Mouse (Mus musculus) layer of hippocampus, postnatal 25 days (tissue): ENCODE data around the gene Slc25a45. TPM values are rescaled to one million over a fixed set of nuclear protein-coding genes. Genes with fewer than 3 reads are reported as not detected.
"Not testable (repeated sequence)": the region's sequence is repeated elsewhere in the genome, so short reads cannot be mapped to it uniquely, and the experiment has no call there.

Source experiments
- DNase-seq, 2 experiments: peaks; one replicate each; pipeline ENCODE4 v3.0.0; 2022; ENCODE audit warnings: mixed read lengths in 2 of 2, low spot score in 1 of 2; ENCODE audit errors: extremely low spot score in 1 of 2
- total RNA-seq, 2 experiments: library from RNA; stranded (reverse); gene quantifications; 2 replicates each; pipeline ENCODE4 v1.2.3; 2021

Slc25a45 gene
- total RNA-seq, 2 experiments from 2014 or later = 3.1 to 3.4 TPM

DNA sequence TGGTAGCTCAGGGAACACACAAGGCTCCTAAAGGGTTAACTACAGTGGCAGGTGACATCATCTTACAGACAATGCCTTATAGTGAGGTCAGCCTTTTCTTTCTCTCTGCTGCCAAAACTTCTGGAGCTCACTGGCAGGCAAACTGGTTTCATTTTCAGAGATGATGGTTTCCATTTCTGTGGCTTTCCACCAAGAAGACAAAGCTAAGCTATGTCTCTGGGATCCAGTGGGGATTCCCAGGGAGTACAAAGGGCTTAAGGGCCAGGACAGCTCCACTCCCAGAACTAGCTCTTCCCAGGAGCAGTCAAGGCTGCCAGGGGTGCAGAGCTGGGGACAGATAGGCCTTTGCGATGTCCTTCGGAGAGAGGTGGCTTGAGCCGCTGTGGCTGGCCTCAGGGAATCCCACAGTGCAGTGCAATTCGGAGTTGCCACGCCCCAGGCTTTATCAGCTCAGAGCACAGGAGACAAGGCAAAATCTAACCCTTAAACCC is 26.1 kb upstream of the Slc25a45 start:
- DNase-seq = no peak

DNA sequence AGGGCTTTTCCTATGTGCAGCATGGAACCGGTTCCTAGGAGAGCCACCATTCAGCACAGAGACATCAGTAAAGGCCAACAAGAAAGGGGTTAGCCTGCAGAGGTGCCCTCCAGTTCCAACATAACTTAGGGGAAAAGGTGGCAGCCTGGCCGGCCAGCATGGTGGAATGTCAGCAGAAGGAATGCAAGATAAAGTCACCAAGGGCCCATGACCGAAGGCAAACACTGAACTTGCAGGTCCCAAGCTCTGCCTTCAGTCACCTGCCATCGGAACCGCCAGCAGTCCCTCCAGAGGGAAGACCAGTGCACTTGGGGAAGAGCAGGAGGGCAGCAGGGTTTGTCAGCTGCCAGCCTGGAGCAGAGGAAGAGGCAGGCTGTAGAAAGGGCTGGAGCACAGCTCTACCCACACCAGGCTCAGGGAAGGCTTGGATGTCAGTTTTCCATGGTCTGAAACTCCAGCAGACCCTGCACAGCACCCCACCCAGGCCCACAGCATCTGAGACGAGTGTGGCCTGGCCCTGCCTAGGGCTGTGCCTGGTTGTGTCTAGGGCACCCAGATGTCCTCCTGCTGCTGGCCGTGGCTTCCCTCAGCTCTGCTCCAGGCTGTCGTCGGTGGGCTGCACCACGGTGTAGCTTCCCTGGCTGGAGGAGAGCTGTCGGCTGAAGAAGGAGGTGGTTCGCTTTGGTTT is 25.4 kb upstream of the Slc25a45 start:
- DNase-seq = no peak

DNA sequence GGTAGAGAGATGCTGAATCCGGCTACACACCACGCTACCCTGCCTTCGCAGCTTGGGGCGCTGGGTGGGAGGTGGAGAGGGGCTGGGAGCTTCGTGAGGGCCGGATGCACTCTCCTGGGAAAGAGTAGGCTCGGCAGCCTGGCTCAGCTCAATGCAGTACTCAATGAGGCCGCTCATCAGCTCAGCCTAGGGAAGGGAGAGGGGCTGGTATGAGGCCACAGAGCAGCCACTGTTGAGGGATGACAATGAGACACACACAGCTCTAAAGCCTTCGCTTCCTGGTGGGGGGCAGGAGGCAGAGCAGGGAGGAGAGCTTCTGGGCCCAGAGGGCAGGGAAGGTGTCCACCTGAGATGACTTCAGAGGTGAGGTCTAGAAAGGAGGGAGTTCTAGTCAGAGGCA is 21.0 kb upstream of the Slc25a45 start:
- DNase-seq = no peak

DNA sequence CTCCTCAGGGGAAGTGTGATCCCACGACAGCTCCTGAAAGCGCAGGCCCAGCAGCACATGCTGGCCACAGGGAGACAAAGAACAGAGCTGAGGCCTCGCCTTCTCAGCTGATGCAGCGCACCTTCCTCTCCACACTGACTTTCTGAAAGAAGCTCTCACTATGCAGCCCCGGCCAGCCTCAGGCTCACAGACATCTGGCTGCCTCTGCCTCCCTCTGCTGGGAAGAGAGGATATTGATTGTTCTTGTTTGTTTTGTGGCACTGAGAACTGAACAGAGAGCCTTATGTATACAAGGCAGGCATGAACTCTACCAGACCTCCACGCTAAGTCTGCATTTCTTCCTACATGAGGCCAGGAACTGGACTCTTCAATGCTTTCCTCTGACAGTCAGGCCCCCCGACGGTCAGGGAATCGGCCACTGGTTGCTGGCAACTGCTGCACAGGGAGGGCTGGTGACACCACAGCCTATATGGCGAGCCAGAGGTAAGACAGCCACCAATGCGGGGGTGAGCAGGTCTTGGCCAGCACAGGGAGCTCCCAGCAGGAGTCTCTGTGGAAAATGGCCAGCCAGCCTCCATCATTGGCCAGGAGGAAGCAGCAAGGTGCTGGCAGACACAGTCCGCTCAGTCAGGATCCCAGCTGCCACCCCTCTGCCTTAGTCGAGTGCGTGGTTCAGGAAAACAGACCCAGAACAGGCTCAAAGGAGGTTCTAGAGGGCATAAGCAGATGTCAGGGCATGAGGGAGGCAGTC is 15.1 kb upstream of the Slc25a45 start:
- no peak for DNase-seq

DNA sequence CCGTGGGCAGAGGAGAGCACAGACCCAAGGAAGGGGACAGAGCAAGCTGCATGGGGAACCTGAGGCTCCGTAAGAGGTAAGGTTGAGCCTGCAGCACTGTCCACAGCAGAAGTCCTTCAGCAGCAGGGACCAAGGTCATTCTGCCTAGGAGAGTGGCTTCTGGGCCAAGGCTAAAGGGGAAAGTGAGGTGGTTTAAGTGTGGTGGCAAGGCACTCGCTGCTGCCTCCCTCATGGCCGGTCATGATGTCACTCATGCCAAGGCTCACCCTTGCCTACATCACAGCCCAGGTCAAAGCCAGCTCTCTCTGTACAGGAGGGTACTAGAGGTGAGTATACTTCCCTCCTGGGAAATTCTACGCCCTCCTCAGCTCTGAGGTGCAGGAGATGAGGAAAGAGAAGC is 13.8 kb upstream of the Slc25a45 start:
- DNase-seq = no peak

DNA sequence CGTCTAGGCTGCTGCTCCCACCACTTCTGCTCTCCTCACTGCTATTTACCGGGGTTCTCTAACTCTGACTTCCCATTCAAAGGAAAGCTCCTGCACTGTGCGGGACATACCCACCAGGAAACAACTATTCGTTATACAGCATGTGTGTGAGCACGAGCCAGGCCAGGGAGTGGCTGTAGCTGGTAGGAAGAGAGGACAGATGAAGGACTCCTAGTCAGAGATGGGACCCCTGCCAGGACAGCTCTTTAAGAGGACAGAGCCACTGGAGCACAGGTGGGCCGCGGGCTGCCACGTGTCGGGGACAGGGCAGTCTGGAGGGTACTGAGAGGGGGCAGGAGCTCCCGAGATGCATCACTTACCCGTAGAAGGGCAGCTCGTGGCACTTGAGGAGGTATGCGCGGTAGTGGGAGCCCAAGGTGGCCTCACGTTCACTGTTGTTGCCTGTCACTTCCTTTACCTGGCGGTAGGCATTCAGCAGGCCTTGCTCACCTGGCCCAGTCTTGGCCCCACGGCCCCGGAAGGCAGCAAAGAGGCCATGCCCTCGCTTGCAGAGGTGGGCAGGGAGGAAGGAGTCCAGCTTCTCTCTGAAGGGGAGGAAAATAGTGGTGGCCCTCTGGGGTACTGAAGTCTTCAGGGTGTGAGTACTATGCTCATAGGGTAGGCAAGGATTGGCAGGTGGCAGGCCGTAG is 12.8 kb upstream of the Slc25a45 start:
- DNase-seq = no peak

DNA sequence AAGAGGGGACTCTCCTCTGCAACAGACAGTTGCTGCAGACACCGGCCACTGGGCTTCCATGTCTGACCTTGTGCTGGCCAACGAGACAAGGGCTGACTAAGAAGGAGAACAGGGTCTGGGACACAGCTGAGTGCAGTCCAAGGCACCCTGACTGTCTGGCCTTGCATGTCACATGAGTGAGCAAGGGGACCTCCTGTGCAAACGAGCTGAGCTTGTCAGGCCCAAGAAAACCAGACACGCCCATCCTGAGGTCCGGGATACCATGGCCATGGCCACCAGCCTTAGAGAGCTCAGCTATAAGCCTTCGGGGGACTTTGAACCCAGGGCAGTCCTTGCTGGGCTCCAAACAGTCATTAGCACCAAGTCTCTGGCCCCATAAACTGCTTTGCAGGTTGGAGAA is 9.5 kb upstream of the Slc25a45 start:
- no peak for DNase-seq

DNA sequence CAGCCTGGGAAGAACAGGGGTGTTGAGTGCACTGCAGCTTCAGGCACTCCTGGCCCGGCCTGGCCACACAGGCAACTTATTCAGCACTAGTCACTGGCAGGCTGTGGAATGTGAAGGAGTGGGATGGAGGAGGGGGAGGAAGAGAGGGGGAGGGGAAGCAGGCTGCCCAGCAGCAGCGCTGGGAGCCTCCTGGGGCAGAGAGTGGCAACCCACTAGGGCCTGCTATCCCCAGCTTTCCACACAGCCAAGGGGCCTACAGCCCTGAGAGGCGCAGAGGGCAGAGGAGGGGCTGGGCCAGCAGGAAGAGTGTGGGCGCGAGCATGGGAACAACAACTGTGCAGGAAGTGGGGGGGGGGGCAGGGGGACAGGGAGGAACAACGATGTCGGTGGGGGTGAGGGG is 6.3 kb upstream of the Slc25a45 start:
- DNase-seq = no peak

DNA sequence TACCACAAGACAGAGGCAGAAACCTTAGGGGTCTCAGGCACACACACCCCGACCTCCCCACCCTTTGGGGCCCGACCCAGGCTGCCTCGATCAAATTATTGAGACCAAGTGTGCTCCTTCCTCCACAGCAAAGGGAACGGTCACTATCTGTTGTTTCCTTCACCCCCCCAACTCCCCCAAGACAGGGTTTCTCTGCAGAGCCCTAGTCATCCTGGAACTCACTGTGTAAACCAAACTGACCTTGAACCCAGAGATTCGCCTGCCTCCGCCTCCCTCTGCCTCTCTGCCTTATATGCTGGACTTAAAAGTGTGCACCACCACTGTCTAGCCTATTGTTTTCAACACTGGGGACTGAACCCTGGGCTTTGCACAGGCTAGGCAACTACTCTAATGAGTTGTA is 5.9 kb upstream of the Slc25a45 start:
- DNase-seq = no peak

DNA sequence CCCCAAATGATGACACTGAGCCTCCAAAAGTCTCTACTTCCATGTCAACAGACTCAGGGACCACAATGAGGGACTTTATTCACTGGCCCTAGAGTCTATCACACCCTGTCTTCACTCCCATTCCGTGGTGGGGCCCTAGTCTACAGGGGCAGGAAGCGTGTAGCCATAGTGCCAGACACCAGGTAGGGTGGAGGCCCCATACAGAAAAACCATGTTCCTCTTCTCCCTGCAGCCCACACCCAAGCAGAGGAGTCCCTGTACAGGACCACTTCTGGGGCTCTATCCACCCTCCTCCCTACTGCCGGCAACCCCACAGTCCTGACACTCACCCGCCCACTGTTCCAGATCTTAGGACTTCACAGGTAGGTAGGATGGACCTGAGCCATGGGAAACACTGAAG is 5.1 kb upstream of the Slc25a45 start:
- no peak for DNase-seq

DNA sequence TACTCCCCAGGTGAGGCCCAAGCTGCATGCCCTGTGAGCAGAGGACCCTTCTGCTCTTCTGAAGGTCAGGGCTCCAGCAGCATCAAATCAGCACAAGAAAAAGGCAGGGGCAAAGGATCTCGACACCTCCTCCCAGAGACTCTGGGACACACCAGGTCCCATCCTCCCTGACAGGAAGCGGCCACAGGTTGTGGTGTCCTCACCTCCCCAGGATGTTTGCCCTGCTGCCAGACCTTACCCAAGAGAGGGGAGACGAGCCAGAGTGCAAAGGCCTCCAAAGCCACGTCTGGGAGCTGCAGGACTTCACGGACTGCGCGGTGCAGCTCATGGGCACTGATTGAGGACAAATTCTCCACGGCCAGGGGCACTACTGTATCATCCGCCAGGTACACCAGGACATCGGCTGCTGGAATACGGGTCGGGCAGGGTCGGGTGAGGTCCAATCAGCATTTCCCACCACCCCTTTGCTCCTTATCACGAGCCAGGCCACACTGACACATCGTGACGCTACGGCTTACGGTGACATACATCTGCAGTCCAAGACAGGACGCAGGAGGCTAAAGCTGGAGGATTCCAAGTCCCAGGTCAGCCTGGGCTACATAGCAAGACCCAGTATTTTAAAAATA is 4.6 kb upstream of the Slc25a45 start:
- DNase-seq = no peak

DNA sequence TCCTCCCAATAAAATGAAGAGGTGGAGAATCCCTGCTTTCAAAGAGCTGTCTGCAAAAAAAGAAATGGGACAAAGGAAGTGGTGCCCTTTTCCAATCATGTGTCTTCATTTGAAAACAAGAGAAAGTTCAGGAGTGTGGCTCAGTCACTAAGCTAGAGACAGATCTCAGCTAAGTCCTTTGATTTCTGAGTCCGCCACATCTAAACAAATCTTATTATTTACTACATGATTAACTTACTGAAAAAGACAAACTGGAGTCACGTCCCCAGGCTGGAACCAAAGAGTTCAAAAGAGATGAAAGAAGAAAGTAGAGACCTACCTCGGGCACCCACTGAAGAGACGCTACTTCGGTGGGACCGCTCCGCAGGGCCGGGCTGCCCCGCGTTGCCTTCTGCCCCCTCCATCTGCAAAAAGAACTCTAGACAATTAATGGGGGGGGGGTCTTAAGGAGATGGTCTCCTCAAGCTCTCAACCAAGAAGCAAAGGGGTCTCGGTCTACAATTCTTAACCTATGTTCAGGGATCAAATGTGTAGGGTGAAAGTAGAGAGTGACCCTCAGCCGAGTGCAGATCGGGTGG is 3.1 kb upstream of the Slc25a45 start:
- no peak for DNase-seq

DNA sequence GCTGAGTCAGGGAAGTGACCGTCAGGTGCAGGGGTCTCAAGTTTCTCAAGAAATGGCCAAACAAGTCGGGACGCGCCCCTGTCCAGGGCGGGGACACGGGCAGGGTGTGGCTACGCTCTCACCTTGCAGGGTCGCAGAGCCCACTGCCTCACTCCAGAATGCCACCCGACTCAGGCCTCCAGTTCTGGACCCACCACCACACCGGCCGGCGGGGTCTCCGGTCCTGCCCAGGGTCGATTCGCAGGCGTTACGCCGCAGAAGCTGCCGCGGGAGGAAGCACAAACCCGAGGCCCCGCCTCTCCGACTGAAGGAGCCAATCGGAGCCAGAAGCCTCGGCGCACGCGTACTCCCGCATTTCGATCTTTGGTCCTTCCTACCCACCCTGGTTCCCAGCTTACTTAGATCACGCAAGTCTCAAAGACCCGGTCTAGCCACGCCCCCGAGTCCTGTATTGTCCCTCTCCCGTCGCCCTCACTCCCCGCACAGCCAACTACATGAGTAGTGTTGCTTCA is 2.6 kb upstream of the Slc25a45 start, which contains the start of gene Frmd8:
Gene Frmd8, minus strand, starts transcription at position 306 of the 512 bp plus-strand sequence.
- DNase-seq = peak; percentile 87

DNA sequence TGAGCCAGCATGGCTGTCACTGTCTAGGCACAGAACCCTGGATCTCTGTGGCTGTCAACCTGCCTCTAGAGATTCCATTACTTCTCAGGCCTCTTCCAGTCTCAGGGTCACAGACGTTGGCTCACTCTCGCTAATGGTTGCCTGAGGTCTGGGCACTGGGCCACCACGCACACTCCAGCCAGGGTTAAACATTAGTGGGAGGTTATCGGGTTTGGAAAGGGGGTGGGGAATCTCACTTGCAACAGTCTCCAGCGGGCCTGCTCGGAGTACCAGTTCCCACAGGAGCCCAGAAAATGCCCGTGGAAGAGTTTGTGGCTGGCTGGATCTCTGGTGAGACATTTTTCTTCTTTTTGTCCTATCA is 734 bp downstream of the Slc25a45 start:
- no peak for DNase-seq

DNA sequence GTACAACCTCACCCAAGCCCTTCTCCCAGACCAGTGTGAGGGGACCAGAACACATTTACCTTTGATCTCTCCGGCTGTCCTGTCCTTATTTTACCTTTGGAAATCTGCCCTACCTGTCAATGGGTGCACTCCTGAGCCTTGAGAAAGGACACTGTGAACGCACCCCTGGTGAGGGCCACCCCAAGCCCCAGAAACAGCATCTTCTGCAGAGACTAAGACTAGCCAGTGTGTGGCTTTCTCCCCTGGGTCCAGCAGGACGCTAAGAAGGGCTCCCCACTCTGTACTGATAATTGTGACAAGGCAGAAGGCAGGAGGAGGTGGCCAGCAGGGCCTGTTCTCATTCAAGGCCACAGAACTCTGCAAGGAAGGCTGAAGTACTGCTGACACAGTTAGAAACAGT is 1.3 kb downstream of the Slc25a45 start:
- no peak for DNase-seq

DNA sequence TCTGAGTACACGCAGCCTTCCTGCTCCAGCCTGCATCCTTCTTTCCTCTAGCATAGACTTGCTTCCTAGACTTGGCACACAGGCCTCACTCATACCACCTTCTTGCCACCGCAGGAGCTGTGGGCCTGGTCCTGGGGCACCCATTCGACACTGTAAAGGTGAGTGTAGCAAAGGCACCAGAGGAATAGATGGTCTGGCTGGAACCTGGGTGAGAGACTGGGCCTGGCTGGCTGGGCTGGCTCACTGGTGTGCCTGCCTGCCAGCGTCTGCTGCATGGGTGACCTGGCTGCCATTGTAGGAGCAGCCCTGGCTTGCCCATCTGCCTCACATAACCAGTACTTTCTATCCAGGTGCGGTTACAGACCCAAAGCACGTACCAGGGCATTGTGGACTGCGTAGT is 2.1 kb downstream of the Slc25a45 start:
- DNase-seq = no peak

DNA sequence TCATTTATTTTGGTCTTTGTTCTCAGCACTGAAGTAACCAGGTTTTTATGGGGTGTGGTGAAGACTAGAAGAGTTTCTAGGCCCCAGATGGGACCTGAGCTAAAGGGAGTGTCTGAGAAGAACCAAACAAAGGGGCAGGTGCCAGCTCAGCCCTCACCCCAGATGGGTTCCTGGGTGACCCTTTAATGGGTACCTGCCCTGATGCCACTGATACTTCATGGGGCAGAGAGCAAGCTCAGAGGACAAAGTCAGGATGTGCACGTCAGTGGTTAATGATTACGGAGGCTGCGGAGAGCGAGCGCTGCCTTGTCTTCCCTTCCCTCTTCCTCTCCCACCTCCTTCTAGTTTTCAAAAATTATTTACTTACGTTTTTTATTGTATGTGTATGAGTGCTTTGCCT is 3.5 kb downstream of the Slc25a45 start:
- DNase-seq = no peak

DNA sequence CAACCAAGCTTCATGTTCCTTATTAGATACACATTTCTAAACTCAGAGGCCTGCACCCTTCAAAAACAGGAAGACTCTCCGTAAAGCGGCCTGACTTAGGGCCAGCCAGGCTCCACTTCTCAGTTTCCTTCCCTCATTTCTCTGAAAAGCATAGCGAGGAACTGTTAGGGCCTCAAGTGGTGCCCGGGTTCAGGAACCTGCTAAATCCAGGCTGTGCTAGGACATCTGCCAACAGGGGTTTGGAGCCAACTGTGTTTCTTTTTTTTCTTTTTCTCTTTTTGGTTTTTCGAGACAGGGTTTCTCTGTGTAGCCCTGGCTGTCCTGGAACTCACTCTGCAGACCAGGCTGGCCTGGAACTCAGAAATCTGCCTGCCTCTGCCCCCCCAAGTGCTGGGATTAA is 4.5 kb downstream of the Slc25a45 start:
- not testable (repeated sequence) for DNase-seq

DNA sequence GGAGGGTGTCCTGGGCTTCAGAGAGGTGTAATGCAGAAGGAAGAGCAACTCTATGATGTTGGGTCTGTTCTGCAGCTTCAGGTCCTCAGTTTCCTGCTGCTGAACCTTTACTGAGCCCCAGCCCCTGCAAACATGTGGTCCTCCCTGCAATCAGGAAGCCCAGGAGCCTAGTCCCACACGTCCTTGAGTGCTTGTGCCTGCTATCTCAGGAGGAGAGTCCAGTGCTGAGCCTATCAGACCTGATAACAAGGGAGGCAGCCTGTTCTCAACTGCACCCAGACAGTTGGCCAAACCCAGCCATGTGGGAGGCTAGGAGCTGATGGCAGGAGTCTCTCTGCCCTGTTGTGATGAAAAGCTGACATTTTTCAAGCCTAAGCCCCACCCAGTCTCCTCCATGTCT is 6.3 kb downstream of the Slc25a45 start:
- no peak for DNase-seq

DNA sequence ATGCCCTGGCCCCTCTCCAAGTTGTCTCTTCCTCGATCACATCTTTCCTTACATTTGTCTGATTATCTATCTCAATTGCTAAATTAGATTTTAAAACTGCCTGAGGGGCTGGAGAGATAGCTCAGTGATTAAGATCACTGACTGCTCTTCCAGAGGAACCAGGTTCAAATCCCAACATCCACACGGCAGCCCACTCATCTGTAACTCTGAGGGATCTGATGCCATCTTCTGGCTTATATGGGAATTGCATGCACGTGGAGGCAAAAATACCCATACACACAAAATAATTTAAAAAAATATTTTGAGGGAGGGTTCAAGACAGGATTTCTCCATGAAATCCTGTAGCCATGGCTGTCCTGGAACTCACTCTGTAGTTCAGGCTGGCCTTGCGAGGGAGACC is 8.2 kb downstream of the Slc25a45 start:
- no peak for DNase-seq
